Mouse (Mus musculus): ENCODE measurements at regions not wholly inside any gene's neighbourhood (a gene's known extent, or its start where the extent isn't known, plus 50 kb on each side); places are given as distances from the start of the nearest gene placed in this dataset.

- H3K27me3 ChIP-seq (replicated peaks; ENCODE audit: control insufficient read depth, insufficient read depth, low read length) = no peaks in the 10 kb centered on the region
- H3K4me1 ChIP-seq (ENCODE audit: control insufficient read depth, insufficient read depth, low read depth, low read length) = no peaks in the 10 kb centered on the region
- WGBS = 61% methylated on average over 7 of the region's 7 CpGs
- no peaks in the 10 kb centered on the region for H3K9me3 ChIP-seq (ENCODE audit: control insufficient read depth, low read length)
- no peak for ATAC-seq
- H3K4me3 ChIP-seq (ENCODE audit: low read length) = no peak overlapping the region
- no peak overlapping the region for H3K9ac ChIP-seq (ENCODE audit: low read depth, low read length)
- no peaks in the 10 kb centered on the region for H3K36me3 ChIP-seq (ENCODE audit: control insufficient read depth, insufficient read depth, low read length)
- no peak overlapping the region for H3K27ac ChIP-seq (ENCODE audit: low read depth, low read length)
- H3K4me2 ChIP-seq (ENCODE audit: low read length) = no peak overlapping the region
These were observed 170.3 kb upstream of the Klf14 start for GRCm38 (mm10) chr6:31129170-31129569.

DNA sequence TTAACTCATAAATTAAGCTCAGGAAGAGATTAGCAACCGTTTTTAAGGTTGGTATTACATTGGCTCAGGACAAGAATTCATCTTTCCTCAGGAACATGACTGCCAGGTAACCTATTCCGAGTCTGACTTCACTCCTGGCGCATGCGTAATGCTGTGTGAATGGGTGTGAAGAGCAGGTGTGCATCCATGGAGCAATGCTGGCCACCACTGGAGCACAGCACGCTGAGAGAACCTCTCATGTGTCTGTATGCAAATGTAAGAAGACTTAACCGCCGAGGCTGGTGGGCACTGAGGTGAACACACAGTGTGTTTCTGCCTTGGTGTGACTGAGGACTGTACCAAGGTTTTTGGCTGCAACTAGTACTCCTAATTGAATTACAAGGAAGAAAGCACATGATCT, 171.1 kb upstream of the Klf14 start:
- Histone ChIP-seq H3K4me2 (ENCODE audit: low read length) (no peak overlapping the region), H3K27ac (ENCODE audit: low read depth, low read length) (no peak overlapping the region), H3K27me3 (replicated peaks; ENCODE audit: control insufficient read depth, insufficient read depth, low read length) (no peaks in the 10 kb centered on the region), H3K9me3 (ENCODE audit: control insufficient read depth, low read length) (no peaks in the 10 kb centered on the region), H3K4me1 (ENCODE audit: control insufficient read depth, insufficient read depth, low read depth, low read length) (no peaks in the 10 kb centered on the region), H3K4me3 (ENCODE audit: low read length) (no peak overlapping the region), H3K36me3 (ENCODE audit: control insufficient read depth, insufficient read depth, low read length) (no peaks in the 10 kb centered on the region), H3K9ac (ENCODE audit: low read depth, low read length) (no peak overlapping the region)
- no peak for ATAC-seq
- 83% methylated on average over 7 of the region's 7 CpGs for WGBS

GRCm38 (mm10) chr6:31130522-31130921, 171.6 kb upstream of the Klf14 start:
- no peak for ATAC-seq
- WGBS = 80% methylated on average over 1 of the region's 1 CpGs
- no peaks in the 10 kb centered on the region for H3K27me3 ChIP-seq (replicated peaks; ENCODE audit: control insufficient read depth, insufficient read depth, low read length)
- H3K9me3 ChIP-seq (ENCODE audit: control insufficient read depth, low read length) = no peaks in the 10 kb centered on the region
- H3K9ac ChIP-seq (ENCODE audit: low read depth, low read length) = no peak overlapping the region
- H3K27ac ChIP-seq (ENCODE audit: low read depth, low read length) = no peak overlapping the region
- no peaks in the 10 kb centered on the region for H3K36me3 ChIP-seq (ENCODE audit: control insufficient read depth, insufficient read depth, low read length)
- no peak overlapping the region for H3K4me3 ChIP-seq (ENCODE audit: low read length)
- H3K4me2 ChIP-seq (ENCODE audit: low read length) = no peak overlapping the region
- no peaks in the 10 kb centered on the region for H3K4me1 ChIP-seq (ENCODE audit: control insufficient read depth, insufficient read depth, low read depth, low read length)

- Histone ChIP-seq H3K4me1 (ENCODE audit: control insufficient read depth, insufficient read depth, low read depth, low read length) (no peaks in the 10 kb centered on the region), H3K27me3 (replicated peaks; ENCODE audit: control insufficient read depth, insufficient read depth, low read length) (no peaks in the 10 kb centered on the region), H3K4me2 (ENCODE audit: low read length) (no peak overlapping the region), H3K9me3 (ENCODE audit: control insufficient read depth, low read length) (no peaks in the 10 kb centered on the region), H3K9ac (ENCODE audit: low read depth, low read length) (no peak overlapping the region), H3K27ac (ENCODE audit: low read depth, low read length) (no peak overlapping the region), H3K4me3 (ENCODE audit: low read length) (no peak overlapping the region), H3K36me3 (ENCODE audit: control insufficient read depth, insufficient read depth, low read length) (no peaks in the 10 kb centered on the region)
- WGBS = 80% methylated on average over 9 of the region's 9 CpGs
- no peak for ATAC-seq
These were observed 172.8 kb upstream of the Klf14 start for GRCm38 (mm10) chr6:31131716-31132115.

GRCm38 (mm10) chr6:31132396-31133190, 173.7 kb upstream of the Klf14 start:
- no peak overlapping the region for H3K9ac ChIP-seq (ENCODE audit: low read depth, low read length)
- no peak for ATAC-seq
- WGBS = 78% methylated on average over 8 of the region's 8 CpGs
- no peaks in the 10 kb centered on the region for H3K27me3 ChIP-seq (replicated peaks; ENCODE audit: control insufficient read depth, insufficient read depth, low read length)
- H3K36me3 ChIP-seq (ENCODE audit: control insufficient read depth, insufficient read depth, low read length) = no peaks in the 10 kb centered on the region
- no peak overlapping the region for H3K4me2 ChIP-seq (ENCODE audit: low read length)
- no peaks in the 10 kb centered on the region for H3K4me1 ChIP-seq (ENCODE audit: control insufficient read depth, insufficient read depth, low read depth, low read length)
- H3K27ac ChIP-seq (ENCODE audit: low read depth, low read length) = no peak overlapping the region
- H3K9me3 ChIP-seq (ENCODE audit: control insufficient read depth, low read length) = no peaks in the 10 kb centered on the region
- H3K4me3 ChIP-seq (ENCODE audit: low read length) = no peak overlapping the region

DNA sequence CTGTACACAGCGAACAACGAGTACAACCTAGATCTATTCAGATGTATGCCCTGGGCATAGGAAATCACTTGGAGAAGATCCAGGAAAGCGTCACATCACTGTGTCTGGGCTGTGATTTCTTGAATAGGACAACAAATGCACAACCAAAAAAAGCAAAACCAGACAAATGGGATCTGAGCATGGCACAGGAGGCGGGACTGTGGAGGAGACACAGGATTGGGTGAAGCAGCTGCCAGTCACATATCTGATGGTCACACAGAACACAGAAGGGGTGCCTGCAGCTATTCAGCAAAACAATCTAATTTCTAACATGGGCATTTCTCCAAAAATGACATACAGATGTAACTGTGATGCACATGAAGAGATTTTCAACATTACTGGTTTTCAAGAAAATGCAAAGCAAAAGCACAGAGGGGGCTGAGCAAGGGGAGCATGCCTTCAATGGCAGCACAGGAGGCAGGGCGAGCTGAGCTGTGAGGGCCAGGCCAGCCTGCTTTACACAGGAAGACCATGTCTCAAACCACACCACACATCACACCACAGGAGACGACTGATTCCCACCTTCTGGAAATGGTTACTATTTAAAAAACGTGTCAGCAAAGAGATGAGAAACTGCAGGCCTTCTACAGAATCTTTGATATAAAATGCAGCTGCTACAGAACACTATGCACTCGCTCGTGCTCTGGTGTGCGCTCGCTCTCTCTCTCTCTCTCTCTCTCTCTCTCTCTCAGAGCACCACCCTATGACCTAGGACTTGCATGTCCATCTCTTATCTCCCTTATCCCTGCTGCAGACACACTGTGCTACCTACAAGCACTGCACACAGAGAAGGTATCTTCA, 175.2 kb upstream of the Klf14 start:
- Histone ChIP-seq H3K9ac (ENCODE audit: low read depth, low read length) (no peak overlapping the region), H3K27ac (ENCODE audit: low read depth, low read length) (no peak overlapping the region), H3K4me2 (ENCODE audit: low read length) (no peak overlapping the region), H3K9me3 (ENCODE audit: control insufficient read depth, low read length) (no peaks in the 10 kb centered on the region), H3K27me3 (replicated peaks; ENCODE audit: control insufficient read depth, insufficient read depth, low read length) (no peaks in the 10 kb centered on the region), H3K4me1 (ENCODE audit: control insufficient read depth, insufficient read depth, low read depth, low read length) (no peaks in the 10 kb centered on the region), H3K4me3 (ENCODE audit: low read length) (no peak overlapping the region), H3K36me3 (ENCODE audit: control insufficient read depth, insufficient read depth, low read length) (no peaks in the 10 kb centered on the region)
- 82% methylated on average over 11 of the region's 11 CpGs for WGBS
- no peak for ATAC-seq

DNA sequence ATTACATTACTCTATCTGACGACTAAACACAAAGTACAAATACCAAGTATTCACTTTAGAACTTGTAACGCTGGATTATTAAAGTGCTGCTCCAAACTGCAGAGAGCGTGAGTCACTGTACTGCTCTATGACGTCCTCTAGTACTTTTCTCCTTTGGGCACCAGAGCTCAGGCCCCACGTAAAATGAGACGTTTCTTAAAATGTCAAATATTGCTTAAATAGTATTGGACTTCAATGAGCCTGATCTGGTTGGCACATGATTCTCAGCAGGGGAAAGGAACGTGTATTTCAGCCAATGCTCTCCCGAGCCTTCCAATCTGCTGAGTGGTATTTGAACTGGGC, 175.8 kb upstream of the Klf14 start:
- ATAC-seq = no peak

GRCm38 (mm10) chr6:31135580-31135979, 176.7 kb upstream of the Klf14 start:
- no peak for ATAC-seq
- Histone ChIP-seq H3K27ac (ENCODE audit: low read depth, low read length) (no peak overlapping the region), H3K4me3 (ENCODE audit: low read length) (no peak overlapping the region), H3K36me3 (ENCODE audit: control insufficient read depth, insufficient read depth, low read length) (no peaks in the 10 kb centered on the region), H3K27me3 (replicated peaks; ENCODE audit: control insufficient read depth, insufficient read depth, low read length) (no peaks in the 10 kb centered on the region), H3K4me2 (ENCODE audit: low read length) (no peak overlapping the region), H3K4me1 (ENCODE audit: control insufficient read depth, insufficient read depth, low read depth, low read length) (no peaks in the 10 kb centered on the region), H3K9me3 (ENCODE audit: control insufficient read depth, low read length) (no peaks in the 10 kb centered on the region), H3K9ac (ENCODE audit: low read depth, low read length) (no peak overlapping the region)
- 57% methylated on average over 6 of the region's 6 CpGs for WGBS

More for the DNA sequence above, 175.8 kb upstream of the Klf14 start:
- 81% methylated on average over 8 of the region's 8 CpGs for WGBS
- no peaks in the 10 kb centered on the region for H3K4me1 ChIP-seq (ENCODE audit: control insufficient read depth, insufficient read depth, low read depth, low read length)
- no peak overlapping the region for H3K9ac ChIP-seq (ENCODE audit: low read depth, low read length)
- no peak overlapping the region for H3K4me2 ChIP-seq (ENCODE audit: low read length)
- H3K27me3 ChIP-seq (replicated peaks; ENCODE audit: control insufficient read depth, insufficient read depth, low read length) = no peaks in the 10 kb centered on the region
- H3K27ac ChIP-seq (ENCODE audit: low read depth, low read length) = no peak overlapping the region
- no peak overlapping the region for H3K4me3 ChIP-seq (ENCODE audit: low read length)
- no peaks in the 10 kb centered on the region for H3K36me3 ChIP-seq (ENCODE audit: control insufficient read depth, insufficient read depth, low read length)
- H3K9me3 ChIP-seq (ENCODE audit: control insufficient read depth, low read length) = no peaks in the 10 kb centered on the region

- H3K4me1 ChIP-seq (ENCODE audit: control insufficient read depth, insufficient read depth, low read depth, low read length) = no peaks in the 10 kb centered on the region
- no peaks in the 10 kb centered on the region for H3K36me3 ChIP-seq (ENCODE audit: control insufficient read depth, insufficient read depth, low read length)
- no peak for ATAC-seq
- no peak overlapping the region for H3K4me2 ChIP-seq (ENCODE audit: low read length)
- H3K27me3 ChIP-seq (replicated peaks; ENCODE audit: control insufficient read depth, insufficient read depth, low read length) = no peaks in the 10 kb centered on the region
- WGBS = 61% methylated on average over 4 of the region's 4 CpGs
- H3K27ac ChIP-seq (ENCODE audit: low read depth, low read length) = no peak overlapping the region
- no peak overlapping the region for H3K9ac ChIP-seq (ENCODE audit: low read depth, low read length)
- no peaks in the 10 kb centered on the region for H3K9me3 ChIP-seq (ENCODE audit: control insufficient read depth, low read length)
- H3K4me3 ChIP-seq (ENCODE audit: low read length) = no peak overlapping the region
These were observed 178.0 kb upstream of the Klf14 start for GRCm38 (mm10) chr6:31136895-31137294.

All from hindbrain, embryonic 16.5 days (tissue).